Mouse (Mus musculus): ENCODE data around the gene Apip.

Gene Apip

DNA sequence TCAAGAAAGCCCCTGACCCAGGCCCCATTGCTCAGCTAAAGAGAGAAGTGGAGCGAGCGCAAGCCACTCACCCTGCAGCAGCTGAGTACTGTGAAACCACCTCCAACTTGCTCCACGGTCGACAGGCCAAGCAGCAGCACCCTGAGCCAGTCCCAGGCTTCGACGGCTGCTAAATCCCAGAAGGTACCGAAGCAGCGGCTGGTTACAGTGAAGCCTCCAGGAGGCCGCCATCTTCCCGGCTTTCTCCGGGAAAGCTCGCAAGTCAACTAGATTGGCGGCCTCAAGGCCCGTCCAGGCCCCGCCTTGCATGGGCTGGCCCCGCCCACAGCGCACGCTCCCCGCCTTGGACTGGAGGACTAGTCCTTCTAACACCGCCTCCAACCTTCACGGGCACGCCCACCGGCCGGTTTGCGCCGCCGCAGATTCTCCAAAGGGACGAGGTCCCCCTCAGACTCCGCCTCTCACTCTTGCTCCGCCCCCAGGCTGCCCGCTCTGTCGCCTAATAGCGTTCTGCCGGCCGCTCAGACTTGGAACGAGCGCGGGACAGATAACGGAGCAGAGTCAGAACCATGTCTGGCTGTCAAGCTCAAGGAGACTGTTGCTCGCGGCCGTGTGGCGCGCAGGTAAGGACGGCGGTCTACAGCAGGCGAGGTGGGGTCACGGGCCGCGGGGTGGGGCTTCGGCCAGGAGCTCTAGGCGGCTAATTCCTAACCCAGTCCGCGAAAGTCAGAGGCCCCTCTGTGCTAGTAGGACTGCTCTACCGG is at the start of gene Apip, which contains the start of gene Pdhx:
TSS of gene Apip (plus strand) at position 457 of the 764 bp plus-strand sequence.
TSS of gene Pdhx (minus strand) at position 295 of the 764 bp plus-strand sequence.
- peak; percentile 100 for DNase-seq

DNA sequence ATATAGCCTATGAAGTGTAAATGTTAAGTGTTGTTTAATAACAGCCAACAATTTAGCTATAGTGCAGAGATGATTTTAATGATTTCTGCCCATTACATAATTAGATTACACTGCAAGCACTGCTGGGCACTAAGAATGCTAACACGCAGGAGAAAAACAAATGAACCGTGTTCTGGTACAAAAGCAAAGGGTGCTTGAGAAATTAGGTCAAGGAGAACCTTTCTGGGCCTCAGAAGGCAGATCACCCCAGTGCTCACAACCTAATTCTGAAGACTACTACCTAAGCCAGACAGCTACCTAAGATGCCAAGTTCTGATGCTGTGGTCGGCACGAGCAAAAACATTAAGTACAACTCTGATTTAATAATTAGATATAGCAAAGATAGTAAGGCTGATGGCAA is 35.6 kb upstream of the Apip start:
- DNase-seq: no peak

DNA sequence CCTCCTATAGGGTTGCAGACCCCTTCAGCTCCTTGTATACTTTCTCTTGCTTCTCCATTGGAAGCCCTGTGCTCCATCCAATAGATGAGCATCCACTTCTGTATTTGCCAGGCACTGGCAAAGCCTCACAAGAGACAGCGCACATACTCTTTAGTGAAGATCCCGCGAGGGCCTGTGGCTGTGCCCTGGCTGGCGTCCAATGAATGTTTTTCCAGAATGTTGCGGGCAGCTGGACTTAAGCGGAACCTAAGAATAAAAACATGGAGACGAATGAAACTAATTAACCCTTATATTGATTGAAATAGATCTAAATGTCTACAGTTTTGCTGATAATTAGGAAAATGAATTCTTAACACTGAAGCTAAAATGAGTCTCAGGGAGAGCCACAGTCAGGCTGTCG is 32.6 kb upstream of the Apip start:
- no peak for DNase-seq

DNA sequence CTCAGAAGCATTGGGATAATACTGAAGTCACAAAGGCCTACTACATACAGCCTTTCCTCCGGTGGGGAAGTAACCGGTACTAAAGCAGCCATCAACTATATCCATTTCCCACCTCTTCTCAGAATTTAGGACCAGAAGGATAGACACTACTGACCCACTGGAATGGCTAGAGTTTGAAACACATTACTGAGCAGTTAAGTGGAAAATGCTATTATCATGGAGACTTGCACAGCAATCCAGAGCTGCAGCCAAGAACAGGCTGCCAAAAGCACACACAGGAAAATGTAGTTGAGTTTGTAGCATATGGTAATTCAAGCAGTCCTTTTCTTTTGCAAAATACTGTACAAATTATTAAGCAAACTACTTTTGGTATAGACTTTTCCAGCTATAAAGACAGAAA is 28.2 kb upstream of the Apip start:
- DNase-seq: peak; percentile 18

DNA sequence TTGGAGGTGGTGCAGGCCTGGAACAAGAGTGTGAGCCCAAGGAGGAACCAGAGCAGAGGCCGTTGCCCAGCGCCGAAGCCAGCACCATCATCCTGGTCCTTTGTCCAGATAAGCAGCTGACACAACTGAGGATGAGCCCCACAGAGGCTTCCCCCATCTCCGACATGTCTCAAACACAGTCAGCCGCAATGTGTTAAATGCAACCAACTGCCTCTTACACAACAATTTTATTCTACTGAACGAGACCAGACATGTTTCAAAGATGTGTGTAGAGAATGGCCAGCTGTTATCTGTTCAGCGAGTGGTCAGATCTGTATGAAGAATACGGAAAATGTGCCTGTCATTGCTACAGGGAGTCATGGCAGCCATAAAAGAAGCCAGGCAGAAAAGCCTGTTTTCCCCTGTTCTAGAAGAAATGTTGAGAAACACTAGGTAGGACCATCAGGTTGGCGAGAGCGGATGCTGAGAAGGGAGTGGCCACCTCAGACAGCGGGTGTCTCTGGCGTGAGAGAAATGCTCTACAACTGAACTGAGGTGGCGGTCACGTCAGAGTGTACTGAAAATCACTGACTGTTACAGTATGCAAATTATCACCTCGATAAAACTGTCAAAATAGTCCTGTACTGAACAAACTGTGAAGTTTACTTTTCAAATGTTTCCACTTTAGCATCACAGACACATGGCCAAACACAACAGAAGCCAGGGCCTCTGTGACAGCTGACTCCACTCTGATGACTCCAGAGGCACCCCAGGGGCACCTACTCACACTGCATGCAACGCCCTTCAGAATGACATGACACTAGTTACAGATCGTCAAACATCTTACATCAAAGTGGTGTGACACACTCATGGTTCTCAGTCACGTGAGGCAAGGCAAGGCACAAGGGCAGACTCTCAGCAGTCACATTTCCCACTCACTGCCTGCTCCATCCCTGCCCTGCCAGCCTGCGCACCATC is 21.3 kb upstream of the Apip start:
- no peak for DNase-seq

DNA sequence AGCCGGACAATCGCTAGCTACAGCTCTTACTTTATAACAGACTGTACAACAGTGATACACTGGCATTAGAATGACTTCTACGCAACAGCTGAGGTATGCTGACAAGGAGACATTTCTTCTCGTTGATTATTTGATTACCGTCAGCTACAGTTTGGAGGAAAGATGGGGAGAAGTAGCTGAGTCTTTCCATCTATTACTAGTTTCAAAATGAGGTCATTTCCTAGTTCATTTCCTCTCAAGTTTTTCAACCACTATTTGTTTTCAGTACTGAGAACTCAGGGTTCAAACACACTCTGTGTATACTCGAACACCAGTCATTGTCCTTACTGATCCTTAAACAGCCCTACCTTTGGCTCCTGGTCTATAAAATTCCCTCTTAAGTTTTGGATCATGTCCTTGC is 17.7 kb upstream of the Apip start:
- DNase-seq: no peak

DNA sequence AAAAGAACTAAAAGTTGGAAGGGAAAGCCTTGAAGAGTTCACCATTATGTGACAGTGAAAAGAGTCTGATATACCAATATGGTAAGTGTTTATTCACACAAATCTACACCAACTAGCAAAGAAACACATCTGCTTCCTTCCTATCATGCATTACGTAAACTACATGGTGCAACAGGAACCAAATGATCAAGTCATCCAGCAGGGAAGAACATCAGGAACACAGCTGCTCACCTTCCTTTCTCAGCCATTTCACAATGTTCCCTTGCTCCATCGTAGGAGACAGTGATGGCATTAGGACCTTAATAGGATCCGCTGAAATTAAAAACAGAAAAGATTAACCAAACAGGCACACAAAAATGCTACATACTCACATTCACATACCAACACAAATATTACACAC is 15.2 kb upstream of the Apip start:
- DNase-seq: no peak

DNA sequence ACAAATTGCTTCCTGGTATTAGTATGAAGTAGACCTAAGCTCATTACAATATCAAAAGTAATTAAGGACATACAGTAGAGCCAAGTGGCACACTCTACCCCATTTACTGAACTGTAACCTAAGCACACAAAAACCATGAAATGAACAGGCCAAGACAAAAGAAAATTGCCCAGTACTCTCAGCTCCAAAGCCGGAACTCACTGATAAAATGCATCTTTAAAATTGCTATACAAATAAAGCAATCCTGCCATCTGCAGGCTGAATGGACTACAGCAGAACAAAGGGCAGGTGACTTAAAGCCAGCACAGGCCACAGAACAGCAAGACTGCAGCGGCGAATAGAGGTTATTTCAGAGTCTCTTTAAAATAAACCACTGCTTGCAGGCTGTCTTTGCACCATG is 10.6 kb upstream of the Apip start:
- DNase-seq: peak; percentile 46

DNA sequence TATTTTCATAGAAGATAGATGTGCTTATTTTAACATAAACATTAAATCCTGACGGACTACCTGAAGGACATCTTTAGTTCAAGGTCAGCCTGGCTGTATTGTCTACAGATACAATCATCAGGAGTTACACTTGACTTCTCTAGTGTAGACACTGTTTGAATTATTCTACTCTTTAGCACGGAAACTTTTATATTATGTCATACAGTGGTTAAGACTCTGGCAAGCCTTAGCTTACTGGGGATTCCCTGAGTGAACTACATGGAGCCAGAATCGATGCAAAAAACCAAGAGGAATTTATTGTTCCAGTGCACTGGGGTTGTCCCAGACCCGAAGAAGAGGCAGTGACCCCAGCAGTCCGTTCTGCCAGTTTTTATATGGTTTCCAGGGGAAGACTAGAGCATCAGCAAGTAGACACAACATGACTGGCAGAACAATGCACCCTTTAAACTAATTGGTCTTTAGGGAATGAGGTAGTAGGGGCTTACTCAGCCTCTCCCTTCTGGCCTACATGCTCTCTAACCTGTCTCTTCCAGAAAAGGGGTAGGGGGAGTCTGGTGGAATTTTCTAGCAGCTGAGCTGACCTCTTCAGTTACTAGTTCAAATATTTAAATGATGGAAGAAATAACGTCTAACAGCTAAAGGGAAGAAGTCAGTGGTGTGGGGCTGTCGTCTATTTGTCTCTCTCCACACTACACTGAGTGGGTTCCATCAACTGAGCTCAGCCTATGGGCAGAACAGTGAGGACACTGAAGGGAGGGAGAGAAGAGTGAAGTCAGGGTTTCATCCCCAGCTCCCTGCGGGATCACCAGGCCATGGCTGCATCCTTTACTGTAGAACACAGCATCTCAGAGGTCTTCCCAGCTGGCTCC is 6.6 kb upstream of the Apip start:
- no peak for DNase-seq

DNA sequence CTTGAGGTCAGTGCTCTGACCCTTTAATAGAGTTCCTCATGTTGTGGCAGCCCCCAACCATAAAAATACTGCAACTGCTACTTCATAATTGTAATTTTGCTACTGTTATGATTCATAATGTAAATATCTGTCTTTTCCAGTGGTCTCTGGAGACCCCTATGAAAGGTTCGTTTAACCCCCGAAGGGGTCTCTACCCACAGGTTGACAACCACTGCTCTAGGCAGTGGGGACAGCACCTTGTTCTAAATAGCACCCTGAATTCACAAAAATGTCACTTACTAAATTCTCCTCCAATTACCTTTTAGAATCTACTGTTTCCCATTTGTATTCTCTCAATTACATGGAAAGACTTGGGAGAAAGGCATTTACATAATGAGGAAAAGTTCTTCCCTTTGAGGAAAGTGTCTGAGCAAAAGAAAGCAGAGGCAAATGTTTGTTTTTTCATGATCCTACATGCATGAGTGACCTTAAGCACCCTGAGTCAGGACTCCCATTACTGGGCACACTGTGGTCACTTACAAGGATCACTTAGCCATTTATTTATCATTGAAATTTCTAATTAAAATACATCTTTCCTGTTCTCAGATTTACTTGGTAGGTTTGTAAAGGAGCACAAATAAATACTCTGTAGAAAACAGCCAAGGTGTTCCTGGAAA is 5.8 kb upstream of the Apip start:
- no peak for DNase-seq

DNA sequence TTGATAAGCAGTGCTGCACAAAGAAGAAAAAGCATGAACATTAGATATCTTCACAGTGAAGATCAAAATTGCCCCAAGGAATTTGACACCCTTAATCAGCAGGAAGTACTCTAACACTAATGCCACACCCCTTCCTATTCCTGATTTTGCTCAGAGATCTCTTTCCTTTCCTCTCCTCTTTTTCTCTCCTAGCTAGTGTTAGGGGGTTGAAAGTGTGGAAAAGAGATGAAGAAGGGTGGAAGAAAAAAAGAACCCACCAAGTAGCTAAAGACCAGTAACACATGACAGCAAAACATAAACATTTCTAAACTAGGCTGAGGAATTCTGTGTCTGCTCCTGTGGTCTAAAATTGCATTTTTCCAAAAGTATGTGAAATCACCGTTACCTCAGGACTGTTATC is 4.9 kb upstream of the Apip start:
- no peak for DNase-seq

DNA sequence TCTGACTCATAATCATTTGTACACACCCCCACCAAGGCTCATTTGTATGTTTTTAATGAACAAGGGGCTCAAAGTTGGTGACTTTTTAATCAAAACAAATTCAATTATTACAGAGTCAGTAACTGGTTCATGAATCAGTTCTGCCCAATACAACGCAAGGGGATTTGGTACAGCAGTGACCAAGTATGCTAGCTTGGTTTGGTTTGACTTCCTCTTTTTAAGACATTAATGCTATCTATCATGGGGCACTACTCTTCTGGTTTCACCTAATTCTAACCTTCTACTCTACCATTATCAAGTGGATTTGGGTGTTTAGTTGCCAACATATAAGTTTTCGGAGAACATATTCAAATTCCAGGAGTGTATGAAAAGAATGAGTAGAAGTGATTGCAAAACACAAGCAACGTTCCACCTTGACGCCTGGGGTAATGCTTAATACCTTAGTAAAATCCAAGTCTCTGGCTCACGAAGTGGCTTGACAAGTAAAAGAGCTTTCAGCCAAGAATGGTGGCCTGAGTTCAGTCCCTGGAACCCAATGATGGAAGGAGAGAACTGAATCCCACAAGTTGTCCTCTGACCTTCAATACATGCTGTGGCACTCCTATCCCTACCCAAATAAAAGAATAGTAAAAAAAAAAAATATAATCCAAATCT is 3.6 kb upstream of the Apip start:
- DNase-seq: no peak

DNA sequence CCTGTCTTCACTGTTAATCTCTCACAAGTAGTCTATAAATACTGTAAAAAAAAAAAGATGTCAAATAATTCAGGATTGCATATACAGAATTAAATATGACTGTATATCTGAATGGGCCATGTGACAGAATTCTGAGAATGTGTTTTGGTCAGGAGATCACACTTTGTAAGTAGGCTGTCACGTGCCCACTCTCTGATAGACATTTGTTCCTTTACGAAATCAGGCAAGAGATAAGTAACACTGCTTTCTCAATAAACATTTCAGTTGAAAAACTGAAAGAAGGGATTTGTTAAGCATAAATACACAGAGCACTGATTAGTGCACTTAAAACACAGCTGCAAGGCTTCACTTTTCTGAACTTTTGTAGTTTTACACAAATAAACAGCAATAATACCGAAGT is 2.9 kb upstream of the Apip start:
- DNase-seq: no peak

DNA sequence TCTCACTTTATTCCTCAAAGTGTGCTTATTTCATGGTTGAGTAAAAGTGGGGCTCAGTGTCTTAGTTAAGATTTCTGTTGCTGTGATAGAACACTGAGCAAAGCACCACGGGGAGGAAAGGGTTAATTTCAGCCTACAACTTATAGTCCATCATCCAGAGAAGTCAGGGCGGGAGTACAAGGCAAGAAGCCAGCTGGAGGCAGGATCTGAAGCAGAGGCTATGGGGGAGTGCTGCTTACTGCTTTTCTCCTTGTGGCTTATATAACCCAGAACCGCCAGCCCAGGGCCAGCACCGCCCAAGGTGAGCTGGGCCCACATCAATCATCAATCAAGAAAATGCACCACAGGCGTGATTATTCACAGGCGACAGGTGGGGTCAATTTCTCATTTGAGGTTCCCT is 7.6 kb downstream of the Apip start:
- DNase-seq: no peak

DNA sequence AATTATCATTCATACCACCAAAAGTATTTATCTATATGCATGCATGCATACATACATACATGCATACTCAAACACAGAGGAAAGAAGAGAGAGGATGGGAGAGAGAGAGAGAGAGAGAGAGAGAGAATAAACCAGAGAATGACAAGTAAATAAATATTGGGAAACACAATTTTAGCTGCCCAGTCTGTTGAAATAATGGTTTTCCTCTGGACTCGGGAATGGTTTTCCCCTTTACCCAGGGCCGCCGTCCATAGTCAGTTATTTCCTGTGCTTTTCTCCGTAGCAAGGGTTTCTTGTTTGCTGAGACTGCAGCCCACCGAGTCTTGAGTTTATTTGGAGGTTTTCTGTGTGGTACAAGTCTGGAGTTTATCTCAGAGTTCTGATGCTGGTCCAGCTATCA is 8.2 kb downstream of the Apip start:
- no peak for DNase-seq

DNA sequence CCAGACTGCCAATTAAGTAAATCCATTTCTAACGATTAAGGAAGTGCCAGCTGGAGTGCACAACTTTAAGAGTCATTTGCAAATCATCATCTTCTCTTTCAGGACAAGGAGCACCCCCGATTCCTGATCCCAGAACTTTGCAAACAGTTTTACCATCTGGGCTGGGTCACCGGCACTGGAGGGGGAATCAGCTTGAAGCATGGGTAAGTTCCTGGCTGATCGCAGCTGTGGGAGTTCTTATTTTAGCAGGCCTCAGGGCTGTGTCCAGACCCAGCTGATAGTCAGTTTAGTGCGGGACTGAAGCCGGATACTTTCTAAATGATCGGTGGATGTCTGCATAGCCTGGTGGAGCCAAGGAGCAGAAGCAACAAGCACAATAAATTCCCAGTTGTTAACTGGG is 9.4 kb downstream of the Apip start:
- DNase-seq: no peak

DNA sequence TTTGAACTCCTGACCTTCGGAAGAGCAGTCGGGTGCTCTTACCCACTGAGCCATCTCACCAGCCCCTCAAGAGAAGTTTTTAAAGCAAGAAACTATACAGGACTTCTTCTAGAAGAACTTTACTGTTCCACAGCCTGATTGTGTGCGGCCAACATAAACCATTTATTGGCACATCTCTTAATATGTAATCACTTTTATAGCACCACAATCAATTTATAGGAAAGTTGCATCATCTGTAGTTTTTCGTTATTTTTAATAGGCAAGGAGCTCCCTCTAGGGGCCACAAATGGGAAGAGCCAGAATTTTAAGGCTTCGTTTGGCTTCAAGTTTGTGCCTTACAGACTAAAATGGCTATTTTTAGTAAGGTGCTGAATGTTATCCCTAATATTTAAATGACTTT is 11.0 kb downstream of the Apip start:
- DNase-seq: peak; percentile 27

DNA sequence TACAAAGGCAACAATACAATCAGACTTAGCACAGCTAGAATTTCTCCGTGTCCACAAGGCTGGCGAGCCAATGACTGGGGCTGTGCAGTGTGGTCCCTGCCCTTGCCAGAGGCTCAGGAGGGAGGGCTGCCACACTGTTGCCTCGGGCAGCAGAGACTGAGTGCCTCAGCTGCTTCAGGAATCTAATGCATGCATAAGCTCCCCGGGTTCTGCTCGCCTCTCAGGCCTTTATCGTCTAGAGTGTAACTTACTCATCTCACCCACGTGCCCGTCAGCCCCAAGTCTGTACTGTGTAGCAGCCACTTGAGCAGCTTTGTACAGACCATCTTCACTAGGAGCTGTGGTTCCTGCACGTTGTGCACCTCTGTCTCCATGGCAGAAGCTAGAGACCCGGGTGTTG is 12.2 kb downstream of the Apip start:
- no peak for DNase-seq

DNA sequence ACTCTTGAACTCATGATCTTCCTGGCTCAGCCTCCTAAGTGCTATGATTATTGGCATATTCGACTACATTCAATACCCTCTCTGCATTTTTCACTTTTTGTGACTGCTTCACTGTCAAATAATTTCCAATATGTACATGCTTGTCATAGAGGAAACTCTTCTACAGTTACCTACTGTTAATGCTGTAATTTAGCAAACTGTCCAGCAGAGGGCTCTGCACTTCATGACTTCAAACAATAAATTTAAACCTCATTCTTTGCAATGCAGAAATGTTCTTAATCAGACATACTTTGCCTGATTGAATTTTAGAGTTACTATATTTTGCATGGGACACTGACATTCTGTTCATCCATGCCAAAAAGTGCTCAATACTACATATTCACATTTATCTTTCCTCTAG is 13.0 kb downstream of the Apip start:
- DNase-seq: peak; percentile 26

DNA sequence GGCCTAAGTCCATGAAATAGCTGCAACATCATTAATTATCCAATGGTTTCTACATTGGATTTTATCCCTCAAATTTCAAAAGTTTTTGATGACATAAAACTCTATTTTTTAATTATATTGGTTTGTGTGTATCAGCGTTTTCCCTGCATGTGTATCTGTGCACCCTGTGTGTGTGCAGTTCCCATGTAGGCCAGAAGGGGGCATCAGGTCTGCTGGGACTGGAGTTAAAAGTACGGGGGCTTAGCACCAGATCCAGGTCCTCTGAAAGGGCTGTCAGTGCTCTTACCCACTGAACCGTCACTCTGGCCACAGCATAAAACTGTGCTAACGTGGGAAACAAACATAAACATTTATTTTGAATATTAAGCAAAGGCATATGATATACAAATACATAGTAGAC is 14.6 kb downstream of the Apip start:
- no peak for DNase-seq

DNA sequence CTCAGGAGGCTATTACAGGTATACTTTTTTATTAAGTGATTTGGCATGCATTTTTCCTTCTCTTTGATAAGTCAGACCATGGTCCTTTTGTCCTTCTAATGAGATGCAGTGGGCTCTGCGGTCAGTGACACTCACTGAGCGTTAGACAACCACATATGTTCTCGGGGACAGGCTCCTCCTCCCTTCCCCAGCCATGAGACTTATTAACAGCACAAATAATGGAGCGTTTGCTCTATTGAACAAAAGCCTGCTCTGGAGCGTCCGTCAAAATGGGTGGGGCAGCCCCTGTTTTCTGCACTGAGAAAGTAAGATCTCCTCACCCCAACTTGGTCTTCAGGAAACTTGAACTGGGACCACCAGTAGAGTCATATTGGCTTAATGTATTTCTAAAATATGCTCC is 16.0 kb downstream of the Apip start:
- no peak for DNase-seq

DNA sequence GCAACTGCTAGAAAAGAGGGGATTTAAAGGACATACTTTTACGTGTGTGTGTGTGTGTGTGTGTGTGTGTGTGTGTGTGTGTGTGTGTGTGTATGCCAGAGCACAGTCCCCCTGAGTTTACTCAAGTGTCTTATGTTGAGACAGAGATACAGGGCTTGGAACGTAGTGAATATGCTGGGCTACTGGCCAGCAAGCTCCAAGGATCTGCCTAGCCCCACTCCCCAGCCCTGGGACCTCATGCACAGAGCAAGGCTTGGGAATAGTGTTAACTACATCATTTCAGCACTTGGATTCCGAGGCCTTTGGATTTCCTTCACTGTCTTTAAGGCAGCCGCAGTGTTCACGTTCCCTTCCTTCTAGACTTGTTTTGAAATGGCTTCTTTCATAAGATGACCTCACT is 29.1 kb downstream of the Apip start:
- DNase-seq: no peak

All from cerebellum, adult 8-10 months (tissue).